Mouse (Mus musculus) kidney, embryonic 16.5 days (tissue): ENCODE measurements at regions not wholly inside any gene's neighbourhood (a gene's known extent, or its start where the extent isn't known, plus 50 kb on each side); places are given as distances from the start of the nearest gene placed in this dataset.

Source experiments
- ATAC-seq: fragments of 200-750 bp; cut with Nextera tagmentation; 2 replicates; pipeline ENCODE4 v1.8.0; 2017; ENCODE audit warnings: moderate TSS enrichment; ENCODE audit not compliant: low FRiP score, low TSS enrichment
- H3K27ac ChIP-seq: fragments of 300-500 bp; sonication (generic); 2 replicates; pipeline ENCODE4 v1.5.1; 2014; ENCODE audit warnings: low read length
- H3K27me3 ChIP-seq: fragments of 300-500 bp; sonication (generic); 2 replicates; pipeline ENCODE4 v1.6.1; 2014; ENCODE audit warnings: low read length, control low read depth, mixed read lengths; ENCODE audit not compliant: insufficient read depth
- H3K36me3 ChIP-seq: fragments of 300-500 bp; sonication (generic); 2 replicates; pipeline ENCODE4 v1.6.1; 2014; ENCODE audit warnings: low read length, control low read depth, mixed read lengths; ENCODE audit not compliant: insufficient read depth
- H3K4me1 ChIP-seq: fragments of 300-500 bp; sonication (generic); 2 replicates; pipeline ENCODE4 v1.6.1; 2014; ENCODE audit warnings: low read length, control low read depth, mixed read lengths; ENCODE audit not compliant: insufficient read depth
- H3K4me2 ChIP-seq: fragments of 300-500 bp; sonication (generic); replicated peaks from 2 replicates; pipeline ENCODE4 v1.6.1; 2014; ENCODE audit warnings: low read depth, low read length
- H3K4me3 ChIP-seq: fragments of 300-500 bp; sonication (generic); 2 replicates; pipeline ENCODE4 v1.5.1; 2014; ENCODE audit warnings: mild to moderate bottlenecking, low read length
- H3K9ac ChIP-seq: fragments of 300-500 bp; sonication (generic); replicated peaks from 2 replicates; pipeline ENCODE4 v1.6.1; 2014; ENCODE audit warnings: low read length
- H3K9me3 ChIP-seq: fragments of 300-500 bp; sonication (generic); 2 replicates; pipeline ENCODE4 v1.6.1; 2016; ENCODE audit warnings: low read length, control low read depth
- WGBS: fragments of 180-500 bp; shearing (Covaris S2); extraction: QIAGEN DNeasy Blood & Tissue Kit; methylation state at CpG from one replicate; pipeline ENCODE4 v1.1.7; 2014; 5-methylcytosine and 5-hydroxymethylcytosine counted together

DNA sequence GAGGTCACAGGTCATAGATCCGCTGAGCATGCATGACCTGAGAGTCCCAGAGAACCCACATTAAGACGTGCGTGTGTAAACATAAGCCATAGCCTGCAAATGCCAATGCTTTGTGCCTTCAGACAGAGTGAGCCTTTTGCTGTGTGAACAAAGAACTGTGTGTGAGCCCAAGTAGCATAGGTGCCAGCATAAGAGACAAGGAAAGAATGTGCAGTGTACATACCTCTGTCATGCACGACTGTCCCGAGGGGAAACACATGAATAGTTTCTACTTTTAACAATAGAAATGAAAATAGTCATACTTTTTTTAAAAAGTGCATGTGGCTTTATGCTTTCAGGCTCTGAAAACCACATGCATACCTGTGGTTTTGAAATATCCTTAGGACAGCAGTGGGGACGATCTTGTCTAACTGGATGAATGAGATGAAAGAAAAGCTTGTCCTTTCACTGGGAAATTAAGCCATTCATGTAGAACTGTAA is 484.1 kb upstream of the Mpdz start:
- H3K27ac ChIP-seq: no peak overlapping the region
- H3K4me2 ChIP-seq: no peak overlapping the region
- H3K36me3 ChIP-seq: no peaks in the 10 kb centered on the region
- H3K9ac ChIP-seq: no peak overlapping the region
- WGBS: 59% methylated on average over 6 of the region's 6 CpGs
- no peaks in the 10 kb centered on the region for H3K4me1 ChIP-seq
- no peak overlapping the region for H3K4me3 ChIP-seq
- no peaks in the 10 kb centered on the region for H3K9me3 ChIP-seq
- H3K27me3 ChIP-seq: no peaks in the 10 kb centered on the region; the same call in 1 of the 2 replicates
- ATAC-seq: no peak

DNA sequence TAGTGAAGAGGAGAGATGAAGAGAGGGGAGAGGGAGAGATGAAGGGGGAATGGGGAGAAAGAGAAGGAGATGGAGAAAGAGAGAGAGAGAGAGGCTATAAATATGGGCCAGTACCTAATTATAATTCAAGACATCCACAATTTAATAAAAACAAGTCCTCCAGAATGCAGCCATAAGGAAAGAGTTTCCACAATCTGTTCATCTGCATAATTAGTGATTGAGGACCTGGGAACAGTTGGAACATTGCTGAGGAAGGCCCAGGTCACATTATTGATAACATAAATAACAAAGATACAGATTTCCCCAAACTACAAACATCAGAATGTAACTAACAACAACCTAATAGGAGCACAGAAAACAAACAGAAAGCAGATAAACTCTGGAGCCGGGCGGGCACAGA is 483.0 kb upstream of the Mpdz start:
- Histone ChIP-seq H3K4me2 (no peak overlapping the region), H3K36me3 (no peaks in the 10 kb centered on the region), H3K4me1 (no peaks in the 10 kb centered on the region), H3K4me3 (no peak overlapping the region), H3K9me3 (no peaks in the 10 kb centered on the region), H3K9ac (no peak overlapping the region), H3K27ac (no peak overlapping the region), H3K27me3 (no peaks in the 10 kb centered on the region; the same call in 1 of the 2 replicates)
- ATAC-seq: no peak
- 61% methylated on average over 2 of the region's 2 CpGs for WGBS

DNA sequence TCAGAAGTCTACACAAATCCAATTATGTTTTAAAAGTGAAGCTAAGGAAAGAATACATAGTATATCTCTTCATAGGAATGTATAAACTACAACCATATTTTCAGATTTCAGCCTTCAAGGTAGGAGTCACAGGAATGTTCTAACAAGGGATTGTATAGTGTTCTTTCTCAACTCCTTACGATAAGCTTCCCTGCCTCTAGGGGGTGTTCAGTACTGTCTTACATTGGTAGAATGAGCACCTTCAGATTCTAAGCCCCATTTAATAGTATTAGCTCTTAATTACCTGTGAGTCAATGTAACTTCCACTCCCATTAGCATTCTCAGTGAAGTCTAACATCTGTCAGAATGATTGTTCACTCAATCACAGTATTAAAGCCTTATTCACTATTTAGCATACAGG is 481.5 kb upstream of the Mpdz start:
- WGBS: 87% methylated on average over 1 of the region's 1 CpGs
- Histone ChIP-seq H3K4me1 (no peaks in the 10 kb centered on the region), H3K9me3 (no peaks in the 10 kb centered on the region), H3K27me3 (no peaks in the 10 kb centered on the region; the same call in 1 of the 2 replicates), H3K27ac (no peak overlapping the region), H3K9ac (no peak overlapping the region), H3K4me3 (no peak overlapping the region), H3K4me2 (no peak overlapping the region), H3K36me3 (no peaks in the 10 kb centered on the region)
- no peak for ATAC-seq

DNA sequence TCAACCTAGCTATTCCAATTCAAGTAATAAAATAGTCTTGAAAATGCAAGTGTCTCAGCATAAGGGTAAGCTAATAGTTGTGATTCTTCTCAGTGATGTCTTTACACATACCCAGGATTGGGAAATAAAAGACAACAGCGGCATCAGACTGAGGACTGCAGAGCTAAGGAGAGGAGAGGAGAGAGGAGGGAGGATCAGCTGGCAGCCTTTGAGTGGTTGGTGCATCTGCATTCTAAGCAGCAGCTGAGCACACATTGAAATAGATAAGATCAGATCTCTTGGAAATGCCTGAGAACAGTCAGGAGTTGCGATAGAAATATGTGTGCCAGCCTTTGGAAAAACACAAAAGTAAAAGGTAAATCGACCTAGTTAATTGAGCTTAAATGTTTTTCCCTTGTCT is 480.3 kb upstream of the Mpdz start:
- H3K27ac ChIP-seq: no peak overlapping the region
- no peak overlapping the region for H3K4me3 ChIP-seq
- H3K36me3 ChIP-seq: no peaks in the 10 kb centered on the region
- WGBS: 76% methylated on average over 3 of the region's 3 CpGs
- H3K27me3 ChIP-seq: no peaks in the 10 kb centered on the region; the same call in 1 of the 2 replicates
- H3K4me1 ChIP-seq: no peaks in the 10 kb centered on the region
- ATAC-seq: no peak
- H3K9ac ChIP-seq: no peak overlapping the region
- H3K9me3 ChIP-seq: no peaks in the 10 kb centered on the region
- no peak overlapping the region for H3K4me2 ChIP-seq

DNA sequence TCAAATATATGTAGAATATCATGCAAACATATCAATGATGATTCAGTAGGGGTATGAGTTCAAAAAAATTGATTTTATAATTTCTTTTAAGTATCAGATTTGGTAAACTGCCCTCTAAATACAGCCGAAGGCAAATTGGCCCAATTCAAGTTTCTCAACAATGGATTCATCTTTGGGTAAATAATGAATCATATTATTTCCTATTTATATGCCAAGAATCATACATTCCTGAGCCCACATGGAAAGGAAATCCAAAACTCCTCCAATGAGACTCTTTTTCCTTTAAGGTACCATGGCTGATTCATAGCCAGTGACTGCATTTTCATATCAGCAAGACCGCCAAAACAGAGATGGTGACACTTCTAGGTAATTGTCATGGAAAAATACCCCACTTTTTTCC is 472.4 kb upstream of the Mpdz start:
- Histone ChIP-seq H3K4me2 (no peak overlapping the region), H3K4me3 (no peak overlapping the region), H3K36me3 (no peaks in the 10 kb centered on the region), H3K27me3 (no peaks in the 10 kb centered on the region), H3K4me1 (no peaks in the 10 kb centered on the region), H3K9me3 (no peaks in the 10 kb centered on the region), H3K27ac (no peak overlapping the region), H3K9ac (no peak overlapping the region)
- 93% methylated on average over 2 of the region's 2 CpGs for WGBS
- no peak for ATAC-seq

DNA sequence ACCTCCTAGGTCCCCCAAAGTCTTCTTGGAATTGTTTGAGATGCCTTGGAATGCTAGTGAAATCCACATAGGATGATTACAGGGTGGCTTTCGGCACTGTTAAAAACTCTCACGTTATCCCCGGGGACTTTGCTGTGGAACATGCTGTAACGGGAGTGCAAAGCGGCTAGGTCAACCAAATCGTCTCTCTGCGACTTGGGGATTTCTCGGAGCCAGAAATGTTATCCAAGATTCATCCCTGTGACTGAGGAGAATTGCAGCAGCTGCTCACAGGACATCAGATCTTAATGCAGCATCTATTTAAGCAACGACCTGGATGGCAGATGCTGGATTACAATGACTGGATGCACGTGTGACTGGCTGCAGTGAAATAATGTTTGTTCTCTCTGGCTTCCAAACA is 470.7 kb upstream of the Mpdz start:
- Histone ChIP-seq H3K4me3 (no peak overlapping the region), H3K27ac (no peak overlapping the region), H3K9ac (no peak overlapping the region), H3K9me3 (no peaks in the 10 kb centered on the region), H3K27me3 (no peaks in the 10 kb centered on the region), H3K36me3 (no peaks in the 10 kb centered on the region), H3K4me2 (no peak overlapping the region), H3K4me1 (no peaks in the 10 kb centered on the region)
- 65% methylated on average over 10 of the region's 10 CpGs for WGBS
- no peak for ATAC-seq

DNA sequence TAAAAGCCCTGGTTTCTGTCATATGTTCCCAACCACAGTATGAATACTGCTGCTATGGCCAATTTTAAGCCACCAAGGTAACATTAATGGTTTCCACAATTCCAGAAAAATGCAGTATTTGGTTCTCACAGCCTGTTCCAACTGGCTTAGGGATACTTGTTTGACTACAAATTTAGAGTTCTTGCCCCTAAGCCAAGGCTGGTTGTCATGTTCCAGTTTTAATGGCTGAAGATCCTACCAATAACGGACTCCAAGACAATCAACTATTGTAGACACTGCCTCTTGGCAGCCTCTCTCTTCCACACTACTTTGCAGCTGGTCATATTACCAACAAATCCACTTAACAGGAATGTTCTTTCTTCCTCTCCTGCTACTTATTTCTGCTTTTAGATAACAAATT is 470.0 kb upstream of the Mpdz start:
- no peak overlapping the region for H3K4me3 ChIP-seq
- no peaks in the 10 kb centered on the region for H3K36me3 ChIP-seq
- no peaks in the 10 kb centered on the region for H3K9me3 ChIP-seq
- H3K9ac ChIP-seq: no peak overlapping the region
- no peak overlapping the region for H3K4me2 ChIP-seq
- 74% methylated on average over 1 of the region's 1 CpGs for WGBS
- no peak for ATAC-seq
- no peak overlapping the region for H3K27ac ChIP-seq
- no peaks in the 10 kb centered on the region for H3K27me3 ChIP-seq
- no peaks in the 10 kb centered on the region for H3K4me1 ChIP-seq

DNA sequence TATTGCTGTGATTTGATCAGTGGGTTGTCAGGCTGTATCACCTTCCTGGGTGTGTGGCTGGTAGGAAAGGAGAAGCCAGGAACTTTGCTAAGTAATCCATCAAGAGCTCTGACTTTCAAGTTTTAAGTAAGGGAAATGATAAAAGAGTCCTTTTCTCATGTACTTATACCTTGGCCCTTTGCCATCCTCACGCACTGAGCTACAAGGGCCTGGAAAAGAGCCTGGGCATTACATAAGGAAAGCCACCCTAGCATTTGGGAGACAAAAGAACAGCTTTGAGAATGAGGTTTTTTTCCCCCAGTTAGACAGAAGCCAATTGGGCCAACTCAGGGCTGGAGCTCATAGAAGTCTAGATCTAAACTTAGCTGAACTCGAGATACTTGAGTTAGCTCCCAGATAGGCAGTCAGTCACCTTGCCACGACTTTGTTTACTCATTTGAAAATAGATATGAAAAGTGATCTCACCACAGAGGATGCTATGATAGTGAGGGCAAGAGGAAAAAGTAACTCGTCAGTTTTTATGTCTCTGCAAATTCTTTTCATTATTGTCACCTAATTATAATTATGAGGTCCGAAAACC is 457.4 kb upstream of the Mpdz start:
- Histone ChIP-seq H3K36me3 (no peaks in the 10 kb centered on the region), H3K9me3 (no peaks in the 10 kb centered on the region), H3K4me2 (no peak overlapping the region), H3K27me3 (no peaks in the 10 kb centered on the region), H3K9ac (no peak overlapping the region), H3K4me1 (no peaks in the 10 kb centered on the region), H3K4me3 (no peak overlapping the region), H3K27ac (no peak overlapping the region)
- ATAC-seq: no peak
- WGBS: 82% methylated on average over 5 of the region's 5 CpGs

DNA sequence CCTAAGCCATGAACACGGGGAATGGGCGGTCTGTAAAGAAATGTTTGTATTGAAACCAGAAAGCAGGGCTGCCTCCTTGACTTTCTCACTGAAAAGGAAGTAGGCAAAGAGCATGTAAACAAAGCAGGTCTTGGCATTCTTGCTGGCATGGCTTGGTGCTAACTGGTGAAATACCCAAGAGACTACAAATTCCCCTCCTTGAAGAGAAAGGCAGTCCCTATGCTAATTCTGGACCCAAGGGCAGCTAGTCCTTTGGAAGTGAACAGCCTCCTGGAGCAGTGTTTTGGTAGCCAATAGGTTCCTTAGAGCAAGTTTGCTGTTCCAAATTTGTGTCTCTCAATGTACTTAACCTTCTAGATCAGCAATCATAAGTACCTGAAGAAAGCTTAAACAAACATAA is 456.0 kb upstream of the Mpdz start:
- Histone ChIP-seq H3K27ac (no peak overlapping the region), H3K4me2 (no peak overlapping the region), H3K27me3 (no peaks in the 10 kb centered on the region), H3K36me3 (no peaks in the 10 kb centered on the region), H3K9ac (no peak overlapping the region), H3K9me3 (no peaks in the 10 kb centered on the region), H3K4me1 (no peaks in the 10 kb centered on the region), H3K4me3 (no peak overlapping the region)
- WGBS: 90% methylated on average over 2 of the region's 2 CpGs
- no peak for ATAC-seq

DNA sequence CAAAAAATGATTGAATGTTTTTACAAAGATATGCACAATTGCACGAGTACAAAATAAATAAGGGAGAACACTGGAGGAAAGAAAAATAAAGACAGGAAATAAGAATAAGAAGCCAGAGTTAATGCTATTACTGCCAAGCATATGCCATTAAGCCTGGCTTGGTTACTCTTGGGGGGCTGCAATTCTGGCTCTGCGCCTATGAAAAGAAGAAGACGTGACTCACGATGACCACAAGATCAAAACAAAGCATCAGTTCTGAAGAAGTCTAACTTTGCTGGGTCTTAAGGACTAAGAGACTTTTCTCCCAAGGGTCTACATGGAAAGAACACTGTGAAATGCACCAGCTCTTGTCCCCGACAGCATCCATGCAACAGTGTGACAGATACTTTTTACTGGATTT is 454.8 kb upstream of the Mpdz start:
- Histone ChIP-seq H3K27me3 (no peaks in the 10 kb centered on the region), H3K9ac (no peak overlapping the region)
- no peak for ATAC-seq

More for the DNA sequence above, 454.8 kb upstream of the Mpdz start:
- H3K9me3 ChIP-seq: no peaks in the 10 kb centered on the region
- H3K4me2 ChIP-seq: no peak overlapping the region
- WGBS: 70% methylated on average over 5 of the region's 5 CpGs
- H3K4me3 ChIP-seq: no peak overlapping the region
- no peak overlapping the region for H3K27ac ChIP-seq
- H3K36me3 ChIP-seq: no peaks in the 10 kb centered on the region
- H3K4me1 ChIP-seq: no peaks in the 10 kb centered on the region
